Mouse (Mus musculus): ENCODE results near the gene Trp53inp2.
A peak's percentile ranks its signal among the peaks of the same experiment; 100 is the strongest.

Gene Trp53inp2

DNA sequence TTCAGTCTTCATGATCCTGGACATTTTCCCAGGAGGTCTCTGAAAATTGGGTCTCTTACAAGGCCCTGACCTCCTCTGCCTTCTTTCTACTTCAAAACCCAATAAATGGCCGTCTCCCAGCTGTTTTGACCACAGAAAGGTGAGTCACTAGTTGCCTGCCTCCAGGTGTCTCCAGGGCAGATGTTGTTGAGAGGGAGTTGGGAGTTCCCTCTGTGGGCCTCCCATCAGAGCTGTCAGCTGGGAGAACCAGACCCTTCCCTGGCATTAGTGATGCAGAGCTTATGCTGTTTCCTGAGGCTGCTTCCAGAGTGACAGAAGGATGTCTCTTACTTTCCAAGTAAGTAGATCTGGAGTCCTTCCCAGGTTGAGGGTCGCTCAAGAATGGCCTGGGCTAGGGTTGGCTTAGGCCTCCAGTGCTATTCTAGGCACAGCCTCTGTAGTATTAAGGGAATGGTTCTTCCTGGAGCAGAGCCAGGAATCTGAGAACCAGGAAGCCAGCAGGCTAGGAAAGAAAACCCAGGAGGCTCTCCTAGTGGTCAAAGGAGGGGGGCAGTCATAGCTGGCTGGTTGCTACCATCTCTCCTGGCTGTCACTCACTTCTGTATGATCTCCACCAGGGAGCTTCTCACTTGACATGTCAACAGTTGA is 2.1 kb downstream of the Trp53inp2 start:
- peak; percentile 39 for DNase-seq (ENCODE audit: low read depth, low spot score)

DNA sequence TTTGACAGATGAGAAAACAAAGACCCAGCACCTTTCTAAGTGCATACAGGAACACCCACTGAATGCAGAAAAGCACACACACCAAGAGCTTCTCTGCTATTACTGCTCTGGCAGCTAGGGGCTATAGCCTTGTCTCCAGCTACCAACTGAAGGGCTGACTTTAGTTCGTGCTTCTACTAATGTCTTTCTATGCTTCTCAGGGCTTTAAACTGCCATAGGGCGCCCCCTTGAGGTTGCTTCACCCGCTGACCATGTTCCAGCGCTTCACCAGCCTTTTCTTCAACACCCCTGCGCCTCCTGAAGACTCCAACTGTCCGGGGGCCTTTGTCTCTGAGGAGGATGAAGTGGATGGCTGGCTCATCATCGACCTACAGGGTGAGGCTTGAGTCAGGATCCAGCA is 4.2 kb downstream of the Trp53inp2 start:
- peak; percentile 86 for DNase-seq (ENCODE audit: low read depth, low spot score)

DNA sequence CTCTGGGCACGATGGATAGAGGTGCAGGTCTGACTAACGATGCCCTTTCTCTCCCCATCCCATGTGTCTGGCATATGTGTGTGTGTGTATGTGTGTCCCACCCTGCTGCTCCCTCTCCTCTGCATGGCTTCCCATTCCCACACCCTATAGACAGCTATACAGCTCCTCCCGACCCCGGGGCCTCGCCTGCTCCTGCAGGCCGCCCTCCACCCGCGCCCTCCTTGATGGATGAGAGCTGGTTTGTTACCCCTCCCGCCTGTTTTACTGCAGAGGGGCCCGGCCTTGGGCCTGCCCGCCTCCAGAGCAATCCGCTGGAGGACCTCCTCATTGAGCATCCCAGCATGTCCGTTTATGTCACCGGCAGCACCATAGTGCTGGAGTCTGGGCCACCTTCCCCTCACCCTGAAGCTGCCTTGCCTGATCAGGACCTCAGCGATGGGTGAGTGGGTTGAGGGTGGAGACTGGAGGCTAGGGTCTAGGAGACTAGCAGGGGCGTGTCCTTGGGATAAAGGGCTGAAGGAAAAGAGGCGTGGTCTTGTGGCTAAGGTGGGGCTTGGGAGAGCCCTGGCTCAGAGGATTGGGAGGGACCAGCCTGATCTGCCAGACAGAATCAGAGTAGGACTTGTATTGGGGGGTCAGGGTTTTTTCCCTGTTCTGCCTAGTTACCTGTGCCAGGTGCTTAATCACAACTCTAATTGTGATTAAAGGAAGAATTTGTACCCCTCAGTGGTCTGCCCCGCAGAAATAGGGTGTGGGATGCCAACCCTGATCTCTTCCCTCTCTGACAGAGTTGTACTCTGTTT is 5.1 kb downstream of the Trp53inp2 start:
- peak; percentile 14 for DNase-seq (ENCODE audit: low read depth, low spot score)

DNA sequence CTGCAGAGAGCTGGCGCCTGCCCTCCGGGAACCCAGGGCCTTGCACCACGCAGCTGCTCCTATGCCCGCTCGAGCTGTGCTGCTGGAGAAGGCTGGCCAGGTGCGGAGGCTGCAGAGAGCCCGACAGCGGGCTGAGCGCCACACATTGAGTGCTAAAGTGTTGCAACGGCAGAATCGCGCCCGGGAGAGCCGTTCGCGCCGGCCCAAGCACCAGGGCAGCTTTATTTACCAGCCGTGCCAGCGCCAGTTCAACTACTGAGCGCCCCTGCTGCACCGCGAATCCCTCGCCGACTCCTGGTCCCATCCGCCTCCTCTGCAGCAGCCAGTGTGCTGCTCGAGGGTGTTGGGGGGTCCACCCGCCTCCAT is 5.7 kb downstream of the Trp53inp2 start:
- DNase-seq (ENCODE audit: low read depth, low spot score) = no peak

DNA sequence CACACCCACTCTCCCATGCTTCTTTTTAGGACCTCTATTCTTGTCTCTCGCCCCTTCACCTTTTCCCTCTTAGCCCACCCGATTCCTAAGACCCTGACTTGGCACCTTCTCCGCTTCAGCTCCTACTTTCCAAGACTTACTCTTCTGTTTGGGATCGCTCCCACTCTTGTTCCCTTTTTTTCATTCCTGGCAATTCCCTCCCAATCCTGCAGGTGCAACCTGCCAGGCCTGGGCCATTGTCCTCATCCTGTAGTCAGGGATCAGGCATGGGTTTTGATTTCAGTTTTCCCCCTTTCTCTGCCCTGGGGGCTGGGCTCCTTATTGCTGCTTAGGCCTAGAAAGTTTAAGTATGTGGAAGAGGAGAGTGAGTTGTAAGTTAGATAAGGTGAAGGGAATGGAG is 6.2 kb downstream of the Trp53inp2 start:
- no peak for DNase-seq (ENCODE audit: low read depth, low spot score)

DNA sequence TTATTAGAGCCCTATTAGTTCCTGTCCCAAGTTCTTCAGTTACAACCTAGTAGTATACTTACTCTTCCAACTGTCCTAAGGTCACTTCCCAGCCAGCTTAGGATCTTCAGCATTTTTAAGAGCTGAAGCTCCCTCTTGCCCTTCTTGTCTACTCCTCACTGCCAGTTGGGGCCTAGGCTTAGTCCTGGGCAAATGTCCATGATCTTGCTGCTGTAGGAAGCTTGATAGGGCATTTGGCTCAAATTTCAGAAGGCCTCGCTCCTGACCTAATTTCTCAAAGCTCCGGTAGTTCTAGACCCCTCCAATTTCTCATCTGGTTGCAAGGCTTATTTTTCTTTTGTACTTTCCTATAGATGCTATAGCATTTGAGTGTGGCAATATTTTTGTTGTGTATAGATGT is 7.7 kb downstream of the Trp53inp2 start:
- DNase-seq (ENCODE audit: low read depth, low spot score) = no peak

DNA sequence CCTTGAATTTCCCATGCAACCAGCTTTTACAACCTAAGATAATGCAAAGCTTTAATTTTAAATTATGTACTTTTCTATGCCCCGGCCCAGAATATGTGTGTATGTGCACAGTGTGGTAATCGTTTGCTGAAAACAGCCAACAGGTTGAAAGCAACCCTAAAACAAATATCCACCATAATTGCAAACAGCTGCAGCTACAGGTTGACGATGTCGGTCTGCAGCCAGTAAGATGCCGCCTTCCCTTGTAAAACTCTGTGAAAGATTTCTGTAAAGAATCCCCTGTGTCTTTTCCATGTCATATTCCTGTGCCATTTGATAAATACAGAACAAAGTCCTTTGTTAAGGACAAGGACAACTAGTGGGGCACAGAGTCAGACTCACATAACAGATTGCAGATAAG is 13.7 kb downstream of the Trp53inp2 start:
- DNase-seq (ENCODE audit: low read depth, low spot score) = no peak

DNA sequence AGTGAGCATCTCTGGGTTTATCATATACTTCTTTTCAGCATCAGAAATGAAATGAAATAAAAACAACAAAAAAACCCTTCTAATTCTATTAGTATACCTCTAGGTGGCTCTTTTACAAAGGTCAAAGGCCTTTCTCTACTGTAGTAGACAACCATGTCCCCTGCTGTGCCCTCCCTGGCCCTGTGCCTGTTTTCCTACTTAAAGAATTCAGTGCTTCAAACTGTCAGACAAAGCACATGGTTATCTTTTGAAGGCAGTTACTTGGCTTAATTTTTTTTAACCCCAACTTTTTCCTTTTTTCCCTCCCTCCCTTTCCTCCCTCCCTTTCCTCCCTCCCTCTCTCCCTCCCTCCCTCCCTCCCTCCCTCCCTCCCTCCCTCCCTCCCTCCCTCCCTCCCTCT is 19.4 kb downstream of the Trp53inp2 start:
- DNase-seq (ENCODE audit: low read depth, low spot score) = no peak

DNA sequence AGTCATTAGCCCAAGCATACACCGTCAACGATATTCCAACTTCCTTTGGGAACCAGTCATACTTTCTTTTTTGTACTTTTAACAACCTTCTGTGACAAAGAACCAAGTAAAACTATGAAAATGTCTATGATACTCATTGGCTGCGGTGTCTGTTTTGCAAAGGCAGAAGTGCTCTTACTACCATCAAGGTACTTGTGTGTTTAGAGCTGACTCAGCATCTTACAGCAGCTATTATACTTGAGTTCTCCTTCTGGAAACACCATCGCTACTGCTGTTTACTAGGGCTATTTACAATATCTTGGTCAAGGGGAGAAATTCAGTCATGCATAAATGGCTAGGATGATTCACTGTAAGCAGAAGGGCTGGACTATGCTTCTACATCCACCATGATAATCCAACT is 21.1 kb downstream of the Trp53inp2 start:
- DNase-seq (ENCODE audit: low read depth, low spot score) = no peak

DNA sequence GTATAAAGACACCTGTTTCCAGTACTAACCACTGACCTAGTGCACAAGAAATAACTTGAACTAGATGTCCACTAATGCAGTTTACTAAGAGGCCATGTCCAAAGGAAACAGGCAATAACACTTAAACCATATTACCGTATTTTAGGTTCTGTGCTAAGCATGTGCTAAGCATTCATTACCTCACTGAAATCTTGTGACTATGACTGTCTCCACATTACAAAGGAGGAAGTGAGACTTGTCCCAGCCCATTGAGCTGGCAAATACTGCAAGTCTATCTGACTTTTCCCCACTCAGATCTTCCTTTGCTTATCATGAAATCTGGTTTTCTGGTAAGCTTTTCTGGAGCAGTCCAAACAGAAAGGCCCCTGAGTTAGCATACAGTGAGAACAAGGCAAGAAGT is 23.8 kb downstream of the Trp53inp2 start:
- no peak for DNase-seq (ENCODE audit: low read depth, low spot score)

DNA sequence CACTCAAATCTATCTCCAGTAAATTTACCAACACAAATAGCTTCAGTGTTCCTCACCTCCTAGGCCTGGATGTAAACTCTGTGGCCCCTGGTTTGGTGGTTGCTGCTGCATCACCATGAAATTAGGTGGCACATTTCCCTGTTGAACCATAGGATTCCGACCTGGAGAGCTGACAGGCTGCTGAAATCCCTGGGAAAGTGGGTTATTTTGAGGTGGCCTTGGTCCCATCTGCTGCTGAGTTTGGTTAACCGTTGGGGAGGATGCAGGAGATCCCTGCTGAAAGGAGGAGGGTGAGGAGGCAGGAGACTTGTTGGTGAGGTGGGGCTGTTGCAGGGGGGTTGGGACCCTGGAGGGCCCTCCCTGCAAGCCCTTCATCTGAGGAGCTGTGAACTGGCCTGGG is 40.1 kb downstream of the Trp53inp2 start:
- DNase-seq (ENCODE audit: low read depth, low spot score) = no peak

DNA sequence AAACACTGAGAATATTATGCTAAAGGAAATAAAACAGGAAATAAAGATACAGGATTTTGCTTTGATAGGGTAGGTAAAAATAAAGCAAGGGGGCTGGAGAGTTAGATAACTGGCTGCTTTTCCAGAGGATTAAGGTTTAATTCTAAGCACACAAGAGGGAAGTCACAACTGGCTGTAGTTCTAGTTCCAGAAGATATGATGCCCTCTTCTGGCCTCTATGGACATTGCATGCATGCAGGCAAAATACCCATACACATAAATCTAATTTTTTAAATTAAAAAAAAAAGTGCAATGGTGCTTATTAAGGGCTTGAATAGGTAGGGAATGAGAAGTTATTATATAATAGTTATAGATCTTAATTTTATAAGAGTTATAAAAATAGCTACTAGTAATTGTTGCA is 55.6 kb downstream of the Trp53inp2 start:
- peak; percentile 35 for DNase-seq (ENCODE audit: low read depth, low spot score)
